Mouse (Mus musculus) bone marrow macrophage, adult 2 months (primary cell): ENCODE data around the gene Gm8126. TPM values are rescaled to one million over a fixed set of nuclear protein-coding genes. Genes with fewer than 3 reads are reported as not detected.
"Not testable (repeated sequence)": the region's sequence is repeated elsewhere in the genome, so short reads cannot be mapped to it uniquely, and the experiment has no call there.

ENCODE experiments used
- H3K27ac ChIP-seq: 2 replicates; pipeline ENCODE4 v1.5.1; 2012; ENCODE audit warnings: low read depth, low read length; ENCODE audit not compliant: insufficient read depth
- H3K4me1 ChIP-seq: 2 replicates; pipeline ENCODE4 v1.6.1; 2012; ENCODE audit warnings: low read length; ENCODE audit not compliant: control insufficient read depth, insufficient read depth
- H3K4me3 ChIP-seq: 2 replicates; pipeline ENCODE4 v1.5.1; 2012; ENCODE audit warnings: mild to moderate bottlenecking, low read length, moderate library complexity; ENCODE audit not compliant: insufficient read depth
- polyA plus RNA-seq: library from polyadenylated mRNA; stranded (reverse); fragments of >200 nt; gene quantifications from 2 replicates; pipeline ENCODE4 v1.2.4, GENCODE M21; 2012; ENCODE audit not compliant: missing spikeins, insufficient read depth, insufficient read length

The Gm8126 gene
- polyA plus RNA-seq = not detected in 2 replicates

DNA sequence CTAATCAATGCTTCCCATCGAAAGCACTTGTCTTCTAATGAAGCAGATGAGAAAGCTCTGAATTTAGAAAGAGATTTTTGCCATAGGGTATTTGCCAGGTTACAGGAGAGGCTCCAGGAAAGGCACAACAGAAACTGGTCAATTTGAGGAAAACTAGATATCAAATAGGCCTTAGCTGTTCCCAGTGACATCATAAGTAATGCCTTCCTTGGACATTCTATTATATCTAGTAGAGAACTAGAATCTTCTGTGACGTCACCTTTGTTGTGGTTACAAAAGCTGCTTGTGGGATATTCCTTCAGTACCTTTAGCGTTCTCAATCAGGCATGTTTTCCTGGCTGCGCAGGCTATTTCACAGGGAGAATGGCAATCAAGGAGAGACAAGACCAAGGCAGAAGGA lies at the start of gene Gm8126:
Gene Gm8126, plus strand, starts transcription at position 301 of the 400 bp plus-strand sequence.
- not testable (repeated sequence) for H3K4me1 ChIP-seq, H3K27ac ChIP-seq, H3K4me3 ChIP-seq

DNA sequence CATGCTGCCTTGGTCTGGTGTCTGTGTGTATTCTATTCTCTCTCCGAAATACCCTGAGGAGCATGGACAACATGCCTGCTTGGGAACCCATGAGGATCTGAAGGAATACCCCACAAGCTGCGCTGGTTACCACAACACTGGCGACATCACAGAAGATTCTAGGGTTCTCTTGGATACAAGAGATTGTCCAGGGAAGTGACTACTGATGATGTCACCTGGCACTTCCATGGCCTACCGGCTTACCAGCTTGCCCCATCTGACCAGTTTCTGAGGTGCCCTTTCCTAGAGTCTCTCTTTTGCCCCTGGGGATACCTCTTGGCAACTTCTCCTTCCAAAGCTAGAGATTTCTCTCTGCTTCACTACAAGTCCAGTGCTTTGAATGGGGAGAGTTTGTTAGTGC lies 23.2 kb upstream of the Gm8126 start, which contains the start of gene Gm8122:
Gene Gm8122, minus strand, starts transcription at position 101 of the 400 bp plus-strand sequence.
- H3K27ac ChIP-seq, H3K4me1 ChIP-seq, H3K4me3 ChIP-seq: not testable (repeated sequence)

DNA sequence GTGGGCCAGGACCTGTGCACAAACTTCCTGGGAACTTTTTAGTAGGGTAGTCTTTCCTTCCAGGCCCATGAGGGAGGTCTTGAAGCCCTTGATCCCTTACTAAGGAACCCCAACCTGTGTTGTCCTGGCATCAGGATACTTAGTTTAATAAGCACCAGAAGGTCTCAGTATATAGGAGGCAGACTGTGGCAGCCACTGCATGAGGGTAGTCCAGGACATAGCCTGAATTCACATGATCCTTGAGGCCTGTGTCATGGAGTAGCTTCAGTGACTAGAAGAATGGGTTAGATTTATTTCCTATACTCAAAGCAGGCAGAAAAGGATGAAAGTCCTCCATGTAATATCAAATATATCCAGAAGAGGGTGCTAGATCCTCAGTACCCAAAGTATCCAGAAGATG lies 20.7 kb upstream of the Gm8126 start:
- H3K27ac ChIP-seq, H3K4me3 ChIP-seq, H3K4me1 ChIP-seq: not testable (repeated sequence)

DNA sequence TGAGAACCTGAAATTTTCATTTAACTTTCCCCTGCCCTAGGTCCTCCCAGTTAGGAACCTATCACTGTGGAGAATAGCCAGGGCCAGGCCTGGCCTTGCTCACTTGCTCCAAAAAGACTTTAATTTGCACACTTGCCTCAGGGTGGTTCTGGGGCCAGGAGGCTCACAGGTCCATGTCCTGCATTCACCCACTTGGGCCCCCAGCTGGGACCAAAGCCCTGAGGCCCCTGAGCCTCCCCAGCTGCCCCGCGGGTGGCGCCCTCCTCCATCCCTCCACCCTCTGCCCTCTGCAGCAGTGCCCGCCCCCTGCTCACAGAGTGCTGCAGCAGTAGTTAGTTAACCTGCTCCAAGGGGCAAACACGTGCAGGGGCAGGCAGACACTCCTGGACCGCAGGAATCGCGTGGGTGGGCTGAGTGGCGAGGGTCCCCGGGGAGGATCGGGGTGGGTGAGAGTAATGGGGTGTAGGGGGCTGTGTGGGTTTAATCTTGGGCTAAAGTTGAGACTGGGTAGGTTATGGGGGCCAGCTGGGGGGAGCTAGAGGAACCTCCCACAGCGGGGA lies 8.8 kb upstream of the Gm8126 start:
- H3K4me3 ChIP-seq, H3K4me1 ChIP-seq, H3K27ac ChIP-seq: not testable (repeated sequence)

DNA sequence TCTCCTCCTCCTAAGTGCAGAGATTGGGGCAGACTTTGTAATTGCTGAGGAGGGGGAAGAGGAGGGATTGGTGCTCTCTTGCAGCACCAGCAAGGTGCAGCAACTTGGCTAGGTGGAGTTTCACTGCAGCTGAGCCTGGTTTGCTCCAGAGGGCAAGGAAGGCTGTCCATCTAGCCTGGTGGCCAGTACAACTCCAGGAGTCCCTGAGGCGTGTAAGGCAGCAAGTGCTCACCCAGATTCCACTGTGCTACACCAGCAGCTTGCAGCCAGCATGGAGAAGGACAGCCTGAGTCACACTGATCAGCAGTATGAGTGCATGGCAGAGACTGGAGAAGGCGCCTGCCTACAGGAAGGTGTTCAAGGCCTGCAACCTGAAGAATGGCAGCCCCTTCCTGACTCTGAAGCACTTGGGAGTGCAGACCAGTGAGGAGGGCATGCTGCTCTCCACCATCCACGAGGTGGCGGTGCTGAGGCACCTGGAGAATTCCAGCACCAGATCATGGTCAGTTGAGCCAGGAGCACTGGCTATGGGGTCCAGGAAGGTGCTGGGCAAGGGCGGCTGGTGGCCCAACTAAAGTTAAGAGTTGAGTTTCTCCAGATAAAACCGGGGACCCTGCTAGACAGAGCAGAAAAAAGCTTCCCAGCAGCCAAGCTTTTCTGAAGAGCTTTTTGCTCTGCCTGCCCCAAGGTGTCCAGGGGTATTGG lies 7.7 kb upstream of the Gm8126 start:
- not testable (repeated sequence) for H3K27ac ChIP-seq, H3K4me3 ChIP-seq, H3K4me1 ChIP-seq

DNA sequence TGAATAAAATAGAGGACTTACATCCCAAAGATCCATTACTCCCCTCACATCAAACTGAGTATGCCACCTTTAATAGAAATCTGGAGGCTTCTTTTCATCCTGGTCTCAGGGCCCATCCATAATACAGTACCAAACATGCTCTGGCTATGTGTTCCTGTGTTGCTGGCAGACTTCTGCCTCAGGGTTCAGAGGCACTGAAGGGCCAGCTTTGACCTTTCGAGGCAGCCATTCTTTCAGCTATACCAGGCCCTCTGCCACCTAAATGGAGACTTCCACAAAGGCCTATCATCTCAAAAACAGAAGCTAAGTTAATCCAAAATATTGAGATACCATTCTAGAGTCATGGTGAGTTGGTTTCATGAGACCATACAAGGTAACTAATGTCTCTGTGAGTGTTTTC lies 1.9 kb upstream of the Gm8126 start:
- not testable (repeated sequence) for H3K27ac ChIP-seq, H3K4me1 ChIP-seq, H3K4me3 ChIP-seq

DNA sequence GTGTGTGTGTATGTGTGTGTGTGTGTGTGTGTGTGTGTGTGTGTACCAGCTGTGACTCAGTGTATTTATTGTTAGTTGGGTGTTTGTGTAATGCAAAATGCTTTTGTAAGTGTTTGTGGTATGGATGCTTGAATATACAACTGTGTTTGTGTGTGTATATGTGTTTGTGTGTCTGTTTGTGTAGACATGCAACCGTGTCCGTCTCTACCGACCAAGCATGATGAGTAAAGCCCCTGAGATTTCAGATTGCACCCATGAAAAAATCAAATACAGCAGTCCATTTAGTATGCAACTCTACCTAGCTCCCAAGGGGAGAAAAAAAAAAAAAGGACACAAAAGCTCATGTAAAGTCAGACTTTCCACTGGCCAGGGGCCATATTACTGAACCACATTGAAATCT lies 5.0 kb downstream of the Gm8126 start:
- not testable (repeated sequence) for H3K27ac ChIP-seq, H3K4me1 ChIP-seq, H3K4me3 ChIP-seq

DNA sequence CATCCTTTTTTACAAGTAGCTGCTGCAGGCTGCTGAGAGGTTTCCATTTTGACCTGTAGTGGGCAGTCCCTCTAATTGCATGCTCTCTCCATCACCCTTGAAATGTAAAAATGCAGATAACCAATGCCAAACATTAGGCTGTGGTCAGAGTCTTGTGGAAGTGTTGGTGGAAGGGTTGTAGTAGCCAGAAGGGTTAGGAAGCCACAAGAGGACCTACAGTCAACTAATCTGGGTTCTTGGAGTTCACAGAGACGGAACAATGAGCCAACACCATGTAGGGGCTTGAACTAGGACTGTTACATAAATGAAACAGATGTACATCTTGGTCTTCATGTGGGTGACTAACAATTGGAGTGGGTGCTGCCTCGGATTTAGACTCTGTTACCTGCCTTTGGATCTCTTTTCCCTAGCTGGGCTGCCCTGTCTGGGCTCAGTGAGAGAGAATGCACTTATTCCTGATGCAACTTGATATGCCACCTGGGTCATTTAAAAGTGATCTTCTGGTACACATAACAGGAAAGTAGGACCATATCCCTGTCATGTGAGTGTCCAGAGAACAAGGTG lies 10.2 kb downstream of the Gm8126 start:
- not testable (repeated sequence) for H3K4me3 ChIP-seq, H3K27ac ChIP-seq, H3K4me1 ChIP-seq

DNA sequence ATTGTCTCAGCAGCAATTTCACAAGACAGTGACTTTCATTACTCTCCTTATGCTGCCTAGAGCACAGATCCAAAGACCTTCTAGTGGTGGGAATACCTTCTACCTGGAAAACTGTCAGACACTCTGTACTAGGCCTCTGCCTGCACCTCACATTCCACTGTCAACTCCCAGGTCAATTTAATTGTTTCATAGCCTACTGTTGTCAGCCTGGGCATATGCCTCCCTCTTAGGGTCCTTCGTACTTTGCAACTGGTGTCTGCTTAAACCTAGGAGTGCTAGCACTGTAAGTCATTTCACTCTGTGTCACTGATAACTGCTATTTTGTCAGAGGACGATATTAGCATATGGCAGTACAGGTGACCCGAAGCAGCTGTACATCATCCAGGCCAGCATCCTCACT lies 10.8 kb downstream of the Gm8126 start:
- not testable (repeated sequence) for H3K27ac ChIP-seq, H3K4me3 ChIP-seq, H3K4me1 ChIP-seq

DNA sequence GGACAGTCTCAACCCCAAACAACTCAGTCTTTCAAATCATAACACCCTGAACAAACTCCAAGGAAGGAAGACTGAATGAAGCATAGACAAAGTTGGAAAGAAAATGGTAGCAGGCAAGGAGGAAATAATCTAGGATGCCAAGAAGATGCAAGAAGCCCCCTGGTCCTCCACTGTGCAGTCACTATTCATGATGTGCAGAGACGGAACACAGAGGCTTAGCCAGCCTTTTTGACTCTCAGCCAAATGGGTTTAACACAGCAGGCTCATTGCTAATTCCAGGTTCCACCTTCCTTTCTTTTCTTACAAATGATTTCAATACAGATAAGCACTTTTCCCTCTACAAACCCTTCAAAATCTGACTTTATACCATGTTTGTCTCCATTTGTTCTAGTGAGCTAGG lies 14.7 kb downstream of the Gm8126 start:
- not testable (repeated sequence) for H3K4me1 ChIP-seq, H3K4me3 ChIP-seq, H3K27ac ChIP-seq

DNA sequence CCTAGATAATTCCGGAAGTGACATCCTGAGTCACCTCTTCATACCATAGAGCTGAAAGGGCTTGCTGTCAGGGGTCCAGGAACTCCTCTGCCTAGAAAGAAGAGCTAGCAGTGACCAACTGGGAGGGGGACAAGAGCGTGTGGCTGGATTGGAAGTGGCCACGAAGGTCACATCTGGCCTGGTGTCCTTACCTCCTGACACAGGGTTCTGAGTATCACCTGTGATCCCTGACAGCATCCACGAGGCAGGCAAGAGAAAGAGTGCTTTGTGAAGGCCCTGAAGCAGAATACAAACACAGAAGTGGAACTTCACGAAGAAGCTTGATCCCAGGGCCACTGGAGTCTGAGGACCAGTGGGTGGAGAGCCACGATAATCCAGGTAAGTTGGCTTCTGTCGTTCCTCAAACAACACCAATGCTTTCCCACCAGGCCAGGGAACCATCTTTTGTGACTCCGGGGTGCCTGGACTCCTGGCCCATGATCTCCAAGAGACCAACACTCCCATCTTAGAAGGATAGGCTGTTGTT lies 16.6 kb downstream of the Gm8126 start, which contains the start of gene Gm9732:
Gene Gm9732, plus strand, starts transcription at position 51 of the 526 bp plus-strand sequence.
- H3K4me3 ChIP-seq, H3K4me1 ChIP-seq, H3K27ac ChIP-seq: not testable (repeated sequence)

DNA sequence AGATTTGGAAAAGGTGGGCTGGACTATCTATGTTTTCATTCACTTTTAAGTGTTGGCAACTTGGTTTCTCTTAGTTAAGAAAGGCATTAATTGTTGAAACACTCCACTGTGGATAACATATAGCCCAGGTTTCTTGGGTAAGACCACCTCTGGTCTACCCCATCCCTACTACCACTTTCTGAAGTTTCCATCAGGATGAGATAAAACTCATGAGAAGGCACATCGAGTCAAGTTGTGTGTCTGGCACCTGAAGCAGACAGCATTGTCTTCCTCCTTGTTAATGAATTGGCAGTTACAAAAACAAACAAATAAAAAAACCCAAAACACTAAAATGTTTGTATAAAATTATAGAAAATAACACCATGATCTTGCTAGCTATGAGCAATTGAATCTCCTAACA lies 17.3 kb downstream of the Gm8126 start:
- not testable (repeated sequence) for H3K4me3 ChIP-seq

DNA sequence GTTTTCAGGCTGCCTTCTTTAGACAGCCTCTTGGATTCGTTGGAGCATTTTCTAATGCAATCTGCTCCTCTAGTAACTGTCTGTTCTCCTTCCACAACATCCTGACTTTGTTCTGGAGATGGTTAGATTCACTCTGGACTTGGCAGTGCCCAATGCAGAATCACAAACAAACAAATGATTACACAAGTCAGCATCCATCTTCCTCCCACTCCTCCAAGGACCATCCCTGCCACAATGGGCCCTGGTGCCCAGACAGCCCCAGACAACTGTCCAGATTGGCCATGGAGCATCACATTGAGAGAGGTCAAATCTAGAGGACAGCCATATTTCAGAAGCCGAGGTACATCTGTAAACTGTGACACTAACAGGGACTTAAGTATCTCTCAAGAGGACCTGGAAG lies 19.0 kb downstream of the Gm8126 start:
- H3K4me3 ChIP-seq, H3K4me1 ChIP-seq, H3K27ac ChIP-seq: not testable (repeated sequence)

More for the DNA sequence above, 17.3 kb downstream of the Gm8126 start:
- not testable (repeated sequence) for H3K27ac ChIP-seq, H3K4me1 ChIP-seq

DNA sequence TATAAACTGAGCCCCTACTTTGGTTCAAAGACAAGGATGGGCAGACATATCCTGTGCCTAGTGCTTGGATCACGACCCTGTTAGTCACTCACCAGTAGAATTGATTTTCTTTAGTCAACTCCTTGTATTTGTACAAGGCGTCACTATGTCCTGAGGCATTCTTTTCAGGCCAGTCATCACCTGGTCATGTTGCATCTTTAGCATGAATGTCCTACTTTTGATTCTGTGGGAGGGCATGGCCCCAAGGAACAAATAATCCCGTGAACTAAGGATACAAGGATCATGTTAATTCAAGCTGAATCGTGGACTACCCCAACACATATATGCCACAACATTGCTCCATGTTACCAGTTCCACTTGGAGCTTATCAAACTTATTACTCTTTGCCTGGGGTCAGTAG lies 19.7 kb downstream of the Gm8126 start:
- H3K27ac ChIP-seq, H3K4me1 ChIP-seq, H3K4me3 ChIP-seq: not testable (repeated sequence)

DNA sequence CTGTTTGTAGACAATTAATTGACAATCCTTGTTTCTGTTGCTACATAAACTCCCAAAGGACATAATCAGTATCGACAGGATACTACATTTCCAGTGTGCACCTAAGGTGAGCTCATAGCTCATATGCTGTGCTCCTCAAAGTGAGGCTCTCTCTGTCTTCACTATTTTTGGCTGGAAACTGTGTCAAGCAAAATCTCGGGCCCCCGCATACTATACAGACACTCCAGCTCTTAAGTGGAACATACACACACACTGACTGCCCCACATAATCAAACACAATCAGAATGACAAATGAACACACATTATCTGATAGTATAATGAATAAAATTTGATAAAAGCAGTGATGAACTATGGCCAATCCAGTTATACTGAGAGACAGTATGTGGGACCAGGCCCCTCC lies 20.2 kb downstream of the Gm8126 start:
- not testable (repeated sequence) for H3K4me1 ChIP-seq, H3K27ac ChIP-seq, H3K4me3 ChIP-seq

DNA sequence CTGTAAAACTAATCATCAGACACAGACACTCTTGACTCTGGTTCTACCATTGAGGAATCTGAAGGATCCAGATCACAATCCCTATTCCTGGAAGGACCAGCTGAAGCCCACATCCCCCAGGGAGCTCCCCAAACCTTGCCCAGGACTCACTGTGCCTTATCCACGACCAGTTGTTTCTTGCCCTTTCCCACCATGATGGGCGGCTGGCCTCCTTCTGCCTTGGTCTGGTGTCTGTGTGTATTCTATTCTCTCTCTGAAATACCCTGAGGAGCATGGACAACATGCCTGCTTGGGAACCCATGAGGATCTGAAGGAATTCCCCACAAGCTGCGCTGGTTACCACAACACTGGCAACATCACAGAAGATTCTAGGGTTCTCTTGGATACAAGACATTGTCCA lies 35.1 kb downstream of the Gm8126 start, which contains the start of gene Gm8127:
Gene Gm8127, minus strand, starts transcription at position 330 of the 400 bp plus-strand sequence.
- not testable (repeated sequence) for H3K4me1 ChIP-seq, H3K4me3 ChIP-seq, H3K27ac ChIP-seq
